Mouse (Mus musculus): ENCODE results near the gene Rnase9. TPM values are rescaled to one million over a fixed set of nuclear protein-coding genes. Genes with fewer than 3 reads are reported as not detected.
A peak's percentile ranks its signal among the peaks of the same experiment; 100 is the strongest.

Gene Rnase9
- polyA plus RNA-seq, 1 experiment from 2014 or later = not detected

DNA sequence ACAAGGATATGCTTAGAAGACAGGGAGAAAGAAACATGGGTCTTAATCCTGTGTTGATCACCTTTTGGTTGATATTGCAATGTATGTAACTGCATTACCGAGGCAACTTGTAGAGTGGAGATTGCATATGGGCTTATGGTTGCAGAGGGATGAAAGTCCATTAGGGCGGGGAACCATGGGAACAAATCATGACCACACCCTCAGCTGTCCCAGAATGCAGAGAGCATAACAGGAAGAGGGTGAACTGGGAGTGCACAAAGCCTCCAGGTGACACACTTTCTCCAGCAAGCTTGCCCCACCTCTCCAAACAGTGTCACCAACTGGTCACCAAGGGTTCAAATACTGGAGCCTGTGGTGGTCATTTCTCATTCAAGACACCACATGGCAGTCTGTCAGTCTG, 39.4 kb upstream of the Rnase9 start:
- H3K9me3 ChIP-seq (replicated peaks) = no peaks in the 10 kb centered on the region
- H3K27me3 ChIP-seq (replicated peaks) = peaks cover 59% of the 10 kb centered on the region
- H3K4me1 ChIP-seq = peaks cover 36% of the 10 kb centered on the region
- H3K9ac ChIP-seq = no peak overlapping the region
- H3K27ac ChIP-seq = no peak overlapping the region
- H3K4me3 ChIP-seq = no peak overlapping the region
- no peak overlapping the region for H3K4me2 ChIP-seq
- 63% methylated on average over 2 of the region's 2 CpGs for WGBS (ENCODE audit: insufficient replicate concordance)
- ATAC-seq = no peak
- H3K36me3 ChIP-seq = no peaks in the 10 kb centered on the region

- Histone ChIP-seq H3K4me1 (peaks cover 17% of the 10 kb centered on the region), H3K36me3 (no peaks in the 10 kb centered on the region), H3K27ac (no peak overlapping the region), H3K4me3 (no peak overlapping the region), H3K9me3 (replicated peaks) (no peaks in the 10 kb centered on the region), H3K9ac (no peak overlapping the region), H3K27me3 (replicated peaks) (peaks cover 63% of the 10 kb centered on the region), H3K4me2 (no peak overlapping the region)
- 55% methylated on average over 1 of the region's 1 CpGs for WGBS (ENCODE audit: insufficient replicate concordance)
- ATAC-seq = no peak
Observed at GRCm38 (mm10) chr14:51079180-51079579, 37.5 kb upstream of the Rnase9 start.

DNA sequence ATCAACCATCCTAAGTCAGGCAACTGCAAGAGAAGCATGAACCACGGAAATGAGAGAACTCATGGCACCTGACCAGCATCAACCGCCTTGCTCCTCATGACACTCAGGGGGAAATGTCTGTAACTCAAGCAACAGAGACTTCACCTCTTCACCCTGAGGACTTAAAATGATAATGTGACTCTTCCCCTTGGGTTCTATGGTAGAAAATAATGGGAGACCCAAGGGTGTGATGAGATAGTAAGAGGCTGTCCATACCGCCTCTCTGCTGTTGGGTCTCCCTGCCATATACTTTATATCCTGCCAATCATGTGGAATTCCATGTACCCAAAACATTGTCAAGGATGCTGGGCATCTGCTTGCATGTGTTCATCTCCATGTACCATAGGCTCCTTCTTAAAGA, 32.7 kb upstream of the Rnase9 start, which contains the start of gene Olfr750:
Gene Olfr750, minus strand, starts transcription at position 101 of the 400 bp plus-strand sequence.
- no peak within 1 kb of the TSS for H3K4me2 ChIP-seq
- no peak within 1 kb of the TSS for H3K27ac ChIP-seq
- H3K9me3 ChIP-seq (replicated peaks) = no peaks in the 10 kb centered on the region
- ATAC-seq = no peak
- no peak within 1 kb of the TSS for H3K9ac ChIP-seq
- H3K4me3 ChIP-seq = no peak within 1 kb of the TSS
- H3K36me3 ChIP-seq = no peaks in the 10 kb centered on the region
- 71% methylated on average over 3 of the region's 3 CpGs for WGBS (ENCODE audit: insufficient replicate concordance)
- peaks cover 34% of the 10 kb centered on the region for H3K27me3 ChIP-seq (replicated peaks)
- H3K4me1 ChIP-seq = no peaks in the 10 kb centered on the region

GRCm38 (mm10) chr14:51069617-51070016, 27.9 kb upstream of the Rnase9 start:
- H3K4me1 ChIP-seq = peaks cover 13% of the 10 kb centered on the region
- peaks cover 29% of the 10 kb centered on the region; the same call in 1 of the 2 replicates for H3K27me3 ChIP-seq (replicated peaks)
- H3K4me2 ChIP-seq = no peak overlapping the region
- H3K9ac ChIP-seq = no peak overlapping the region
- no peaks in the 10 kb centered on the region for H3K9me3 ChIP-seq (replicated peaks)
- H3K27ac ChIP-seq = no peak overlapping the region
- ATAC-seq = no peak
- no peak overlapping the region for H3K4me3 ChIP-seq
- 62% methylated on average over 2 of the region's 2 CpGs for WGBS (ENCODE audit: insufficient replicate concordance)
- H3K36me3 ChIP-seq = no peaks in the 10 kb centered on the region

GRCm38 (mm10) chr14:51068956-51069355, 27.3 kb upstream of the Rnase9 start:
- Histone ChIP-seq H3K4me3 (no peak overlapping the region), H3K27me3 (replicated peaks) (peaks cover 25% of the 10 kb centered on the region; the same call in 1 of the 2 replicates), H3K4me1 (peaks cover 15% of the 10 kb centered on the region), H3K9me3 (replicated peaks) (no peaks in the 10 kb centered on the region), H3K36me3 (no peaks in the 10 kb centered on the region), H3K27ac (no peak overlapping the region), H3K4me2 (no peak overlapping the region), H3K9ac (no peak overlapping the region)
- ATAC-seq = no peak
- 74% methylated on average over 5 of the region's 5 CpGs for WGBS (ENCODE audit: insufficient replicate concordance)

DNA sequence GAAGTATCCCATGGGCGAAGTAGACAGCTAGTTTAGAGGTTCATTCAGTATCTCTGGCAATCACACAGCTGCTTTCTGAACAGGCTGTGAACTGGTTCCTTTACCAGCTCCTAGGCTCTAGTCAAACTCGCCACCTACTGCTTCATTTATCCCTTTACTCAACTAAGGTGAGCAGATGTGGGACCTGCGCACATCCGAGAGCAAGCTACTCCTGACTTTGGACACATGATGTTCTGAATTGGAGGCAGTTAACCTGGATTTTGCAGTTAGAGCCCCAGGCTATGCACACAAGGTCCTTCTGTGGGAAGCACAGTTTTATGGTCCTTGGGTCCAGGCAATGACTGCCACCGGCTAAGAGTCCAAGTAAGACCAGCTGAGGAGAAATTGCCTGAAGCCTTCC, 19.1 kb upstream of the Rnase9 start:
- ATAC-seq = no peak
- 75% methylated on average over 5 of the region's 5 CpGs for WGBS (ENCODE audit: insufficient replicate concordance)
- Histone ChIP-seq H3K9me3 (replicated peaks) (no peaks in the 10 kb centered on the region), H3K4me2 (no peak overlapping the region), H3K4me1 (peaks cover 25% of the 10 kb centered on the region), H3K27me3 (replicated peaks) (no peaks in the 10 kb centered on the region), H3K36me3 (no peaks in the 10 kb centered on the region), H3K9ac (no peak overlapping the region), H3K27ac (no peak overlapping the region), H3K4me3 (no peak overlapping the region)

DNA sequence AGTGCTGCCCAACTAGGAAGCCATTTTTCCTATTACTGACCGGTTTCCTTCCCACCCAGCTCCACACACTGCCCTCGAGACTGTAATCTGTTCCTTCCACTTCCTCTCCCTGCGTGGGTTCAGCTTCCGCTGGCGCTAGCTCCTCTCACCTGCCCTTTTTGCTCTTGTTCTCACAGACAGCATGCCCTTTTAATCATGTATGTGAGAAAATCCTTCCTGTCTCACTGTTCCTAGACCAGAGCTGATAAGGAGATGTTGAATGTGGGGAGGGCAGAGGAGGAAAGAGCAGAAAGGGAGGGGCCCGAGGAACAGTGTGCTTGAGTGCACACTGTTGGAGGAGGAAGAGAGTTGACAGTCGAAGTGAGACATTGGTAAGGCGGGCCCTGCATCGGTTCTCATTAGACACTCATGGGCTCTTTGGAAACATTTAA, 15.7 kb upstream of the Rnase9 start, which contains the start of gene Rnase12:
Gene Rnase12, minus strand, starts transcription at position 261 of the 431 bp plus-strand sequence.
- H3K4me2 ChIP-seq = peak within 1 kb of the TSS; percentile 44
- peaks cover 22% of the 10 kb centered on the region for H3K4me1 ChIP-seq
- no peak within 1 kb of the TSS for H3K9ac ChIP-seq
- H3K27me3 ChIP-seq (replicated peaks) = no peaks in the 10 kb centered on the region
- 11% methylated on average over 9 of the region's 9 CpGs for WGBS (ENCODE audit: insufficient replicate concordance)
- no peaks in the 10 kb centered on the region for H3K36me3 ChIP-seq
- no peaks in the 10 kb centered on the region for H3K9me3 ChIP-seq (replicated peaks)
- no peak within 1 kb of the TSS for H3K27ac ChIP-seq
- H3K4me3 ChIP-seq = no peak within 1 kb of the TSS
- ATAC-seq = peak; percentile 64; the same call in 1 of the 2 replicates

DNA sequence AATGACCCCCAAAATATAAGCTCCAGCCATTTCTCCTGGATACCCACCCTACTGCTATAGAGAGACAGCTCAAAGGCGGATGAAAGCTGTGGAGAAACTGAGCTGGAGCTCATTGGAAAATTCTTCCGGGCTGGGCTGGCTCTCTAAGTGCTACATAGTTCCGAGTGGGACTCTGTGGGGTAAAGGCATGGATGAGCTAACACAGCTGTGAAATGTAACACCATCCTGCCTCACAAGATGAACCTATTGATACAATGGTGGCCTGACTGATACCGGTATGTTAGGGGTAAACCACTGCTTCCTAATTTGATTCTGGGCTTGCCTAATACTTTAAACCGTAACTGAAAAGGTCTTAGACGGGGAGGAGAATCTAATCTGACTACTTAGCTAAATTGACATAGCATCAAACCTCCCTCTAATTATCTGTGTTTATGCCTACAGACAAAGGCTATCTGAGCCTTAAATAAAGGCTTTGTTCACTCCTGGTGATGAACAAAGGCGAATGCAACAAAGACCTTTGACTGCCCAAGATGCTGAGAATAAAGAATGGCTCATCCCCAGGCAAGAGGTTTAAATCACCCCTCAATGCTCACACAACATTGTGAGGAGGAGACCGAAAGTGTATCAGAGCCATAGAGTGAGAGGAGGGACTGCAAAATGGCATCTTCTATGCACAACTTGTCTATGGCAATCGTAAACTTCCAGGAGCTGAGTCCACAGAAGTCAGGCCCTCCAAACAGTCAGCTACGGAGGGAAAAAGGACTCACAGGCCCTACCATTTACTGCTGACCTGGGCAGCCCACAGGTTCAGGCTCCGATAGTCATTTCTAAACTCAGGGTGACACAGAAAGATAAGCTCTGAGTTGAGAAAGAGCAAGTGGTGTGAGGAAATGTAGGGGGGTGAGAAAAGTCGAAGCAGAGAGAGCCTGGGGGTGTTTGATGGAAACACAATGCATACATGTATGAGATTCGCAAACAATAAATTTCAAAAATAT, 12.9 kb upstream of the Rnase9 start:
- H3K27ac ChIP-seq = no peak overlapping the region
- WGBS (ENCODE audit: insufficient replicate concordance) = 48% methylated on average over 13 of the region's 13 CpGs
- no peak overlapping the region for H3K9ac ChIP-seq
- H3K27me3 ChIP-seq (replicated peaks) = no peaks in the 10 kb centered on the region
- no peaks in the 10 kb centered on the region for H3K36me3 ChIP-seq
- H3K4me3 ChIP-seq = no peak overlapping the region
- ATAC-seq = 0 out of 2 replicates have a peak, but pooled peaks have one; percentile 40
- peaks cover 17% of the 10 kb centered on the region; the same call in 1 of the 2 replicates for H3K4me1 ChIP-seq
- no peak overlapping the region for H3K4me2 ChIP-seq
- no peaks in the 10 kb centered on the region for H3K9me3 ChIP-seq (replicated peaks)

GRCm38 (mm10) chr14:51053176-51053575, 11.5 kb upstream of the Rnase9 start:
- H3K27me3 ChIP-seq (replicated peaks) = no peaks in the 10 kb centered on the region
- no peak for ATAC-seq
- H3K4me2 ChIP-seq = no peak overlapping the region

DNA sequence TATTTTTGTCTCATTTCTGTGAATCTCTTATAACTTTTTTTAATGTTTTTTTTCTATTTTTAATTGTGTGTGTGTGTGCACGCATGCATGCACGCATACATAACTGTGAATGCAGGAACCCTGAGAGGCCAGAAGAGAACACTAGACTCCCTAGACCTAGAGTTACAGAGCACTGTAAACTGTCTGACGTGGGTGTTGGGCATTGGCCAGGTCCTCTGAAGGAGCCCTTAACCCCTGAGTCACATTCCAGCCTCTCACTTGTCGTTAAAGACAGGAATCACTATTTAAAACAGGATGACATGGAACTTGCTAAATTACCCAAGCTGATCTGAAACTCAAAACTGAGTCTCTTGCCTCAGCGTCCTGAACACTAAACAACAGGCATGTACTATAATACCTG, 10.3 kb upstream of the Rnase9 start:
- no peak overlapping the region for H3K4me2 ChIP-seq
- no peaks in the 10 kb centered on the region for H3K9me3 ChIP-seq (replicated peaks)
- no peaks in the 10 kb centered on the region for H3K27me3 ChIP-seq (replicated peaks)
- no peaks in the 10 kb centered on the region for H3K36me3 ChIP-seq
- 71% methylated on average over 5 of the region's 5 CpGs for WGBS (ENCODE audit: insufficient replicate concordance)
- H3K4me3 ChIP-seq = no peak overlapping the region
- H3K9ac ChIP-seq = no peak overlapping the region
- H3K27ac ChIP-seq = no peak overlapping the region
- no peak for ATAC-seq
- H3K4me1 ChIP-seq = peaks cover 7% of the 10 kb centered on the region; the same call in 1 of the 2 replicates

More at GRCm38 (mm10) chr14:51053176-51053575, 11.5 kb upstream of the Rnase9 start:
- Histone ChIP-seq H3K9ac (no peak overlapping the region), H3K4me1 (peaks cover 17% of the 10 kb centered on the region; the same call in 1 of the 2 replicates), H3K4me3 (no peak overlapping the region), H3K36me3 (no peaks in the 10 kb centered on the region), H3K9me3 (replicated peaks) (no peaks in the 10 kb centered on the region), H3K27ac (no peak overlapping the region)
- 60% methylated on average over 5 of the region's 5 CpGs for WGBS (ENCODE audit: insufficient replicate concordance)

DNA sequence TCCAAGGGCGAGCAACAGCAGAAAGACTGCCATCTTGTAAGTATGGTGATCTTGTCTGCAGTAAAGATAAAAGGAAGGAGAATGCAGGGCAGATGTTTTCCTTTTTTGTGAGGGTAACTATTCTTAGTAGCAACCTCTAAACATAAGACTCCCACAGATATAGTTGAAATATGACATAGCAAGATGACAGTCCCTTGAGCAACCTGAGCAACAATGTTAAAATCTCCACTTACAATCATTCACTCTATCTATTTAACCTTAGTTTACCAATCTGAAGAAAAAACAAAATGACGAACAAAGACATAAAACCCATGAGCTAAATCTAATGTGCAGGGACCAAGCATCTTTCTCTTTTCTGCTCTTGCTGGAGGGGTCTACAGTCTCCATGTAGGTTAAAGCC, 8.4 kb upstream of the Rnase9 start, which contains the start of gene Rnase11:
Gene Rnase11, minus strand, starts transcription at position 101 of the 400 bp plus-strand sequence.
- H3K4me1 ChIP-seq = peaks cover 6% of the 10 kb centered on the region; the same call in 1 of the 2 replicates
- no peak within 1 kb of the TSS for H3K4me3 ChIP-seq
- no peaks in the 10 kb centered on the region for H3K9me3 ChIP-seq (replicated peaks)
- ATAC-seq = no peak
- no peak within 1 kb of the TSS for H3K4me2 ChIP-seq
- no peaks in the 10 kb centered on the region for H3K36me3 ChIP-seq
- H3K27me3 ChIP-seq (replicated peaks) = no peaks in the 10 kb centered on the region
- H3K27ac ChIP-seq = no peak within 1 kb of the TSS
- whole genome bisulfite sequencing (ENCODE audit: insufficient replicate concordance) = 61% methylated on average over 2 of the region's 2 CpGs
- no peak within 1 kb of the TSS for H3K9ac ChIP-seq

GRCm38 (mm10) chr14:51047846-51048245, 6.2 kb upstream of the Rnase9 start:
- ATAC-seq = no peak
- H3K27ac ChIP-seq = no peak overlapping the region
- H3K4me3 ChIP-seq = no peak overlapping the region
- WGBS (ENCODE audit: insufficient replicate concordance) = 20% methylated on average over 5 of the region's 5 CpGs
- no peaks in the 10 kb centered on the region for H3K36me3 ChIP-seq
- H3K9ac ChIP-seq = no peak overlapping the region
- no peaks in the 10 kb centered on the region for H3K4me1 ChIP-seq
- H3K9me3 ChIP-seq (replicated peaks) = no peaks in the 10 kb centered on the region
- no peaks in the 10 kb centered on the region for H3K27me3 ChIP-seq (replicated peaks)
- H3K4me2 ChIP-seq = no peak overlapping the region
